8 mouse cellular contexts compared by ENCODE assay signal in the genomic region with DNA sequence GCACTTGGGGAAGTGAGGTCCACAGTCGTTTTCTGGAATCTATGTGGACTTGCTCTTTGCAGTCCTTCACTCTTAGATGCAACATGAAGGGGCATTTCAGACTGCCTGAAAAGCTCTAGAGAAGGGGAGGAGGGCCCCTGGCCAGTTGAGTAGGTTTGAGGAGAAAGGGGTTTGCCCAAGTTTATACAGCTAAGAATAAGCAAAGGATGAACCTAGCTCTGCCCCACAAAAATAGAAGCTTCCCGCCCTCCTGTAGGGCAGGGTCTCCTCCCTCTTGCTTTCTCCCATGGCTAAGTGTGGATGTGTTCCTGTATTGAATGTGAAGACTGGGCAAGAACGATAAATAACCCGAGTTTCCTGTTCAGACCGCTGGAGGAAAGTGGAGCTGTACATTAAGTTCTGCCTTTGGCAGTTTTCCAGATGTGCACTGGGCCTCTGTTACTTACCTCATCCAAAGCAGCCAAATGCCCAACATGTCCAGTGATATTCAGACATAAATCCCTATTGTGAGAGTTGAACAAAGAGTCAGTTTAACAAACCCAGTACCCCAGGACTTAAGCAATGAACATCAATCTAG. TPM values are rescaled to one million over a fixed set of nuclear protein-coding genes. Genes with fewer than 3 reads are reported as not detected.
DNase-seq lines count a peak whose midpoint lies in the region; ATAC-seq lines count a peak whose summit lies in the region.

No protein-coding gene starts in this region.

- peak; percentile 82 for DNase-seq in heart, adult 11 months
- DNase-seq in heart, postnatal 25 days (ENCODE audit: low spot score), result no peak
- DNase-seq in hindbrain, embryonic 11.5 days (ENCODE audit: low spot score), result no peak
- DNase-seq in liver, embryonic 11.5 days (ENCODE audit: low spot score), result peak; percentile 36
- DNase-seq in urinary bladder, adult 2 months (ENCODE audit: low spot score), result no peak
- no peak for DNase-seq in gastrocnemius, postnatal 36 days

- peak overlapping the region; percentile 75; the same call in 1 of the 2 replicates for H3K9ac ChIP-seq in embryonic facial prominence, embryonic 12.5 days
- peak overlapping the region; percentile 72; the same call in 1 of the 2 replicates for H3K9ac ChIP-seq in hindbrain, embryonic 11.5 days (ENCODE audit: low read depth, low read length)
- peak overlapping the region; percentile 39; the same call in 1 of the 2 replicates for H3K9ac ChIP-seq in liver, embryonic 11.5 days (ENCODE audit: low read depth, low read length)
- peak overlapping the region; percentile 67; the same call in 1 of the 2 replicates for H3K9ac ChIP-seq in stomach, embryonic 14.5 days (replicated peaks; ENCODE audit: low read depth, low read length)

- intact Hi-C loops in heart, postnatal 25 days (cut with DNase I), result loop anchor here (5.0 to 10.0 kb wide), 2 partner anchors 91 to 141 kb away; no protein-coding TSS in a partner anchor
- intact Hi-C loops in gastrocnemius, postnatal 36 days (cut with DNase I), result loop anchor here (10.0 kb wide), 2 partner anchors 51 to 141 kb away; no protein-coding TSS in a partner anchor

- peak overlapping the region; percentile 74 for H3K4me2 ChIP-seq in embryonic facial prominence, embryonic 12.5 days (replicated peaks)
- H3K4me2 ChIP-seq in hindbrain, embryonic 11.5 days (replicated peaks; ENCODE audit: low read depth, low read length), result peak overlapping the region; percentile 87
- peak overlapping the region; percentile 85 for H3K4me2 ChIP-seq in liver, embryonic 11.5 days
- peak overlapping the region; percentile 73 for H3K4me2 ChIP-seq in stomach, embryonic 14.5 days (replicated peaks; ENCODE audit: low read depth, low read length)

- 4% methylated on average over 5 of the region's 5 CpGs for WGBS in embryonic facial prominence, embryonic 12.5 days
- 19% methylated on average over 5 of the region's 5 CpGs for WGBS in hindbrain, embryonic 11.5 days
- 11% methylated on average over 5 of the region's 5 CpGs for WGBS in liver, embryonic 11.5 days
- WGBS in stomach, embryonic 14.5 days, result 10% methylated on average over 5 of the region's 5 CpGs

- H3K4me3 ChIP-seq in embryonic facial prominence, embryonic 12.5 days, result peak overlapping the region; percentile 69
- H3K4me3 ChIP-seq in hindbrain, embryonic 11.5 days (ENCODE audit: low read depth, low read length), result peak overlapping the region; percentile 66
- H3K4me3 ChIP-seq in liver, embryonic 11.5 days (ENCODE audit: low read depth, low read length), result peak overlapping the region; percentile 62
- peak overlapping the region; percentile 72 for H3K4me3 ChIP-seq in stomach, embryonic 14.5 days (ENCODE audit: low read depth, low read length)

- peaks cover 20% of the 10 kb centered on the region for H3K4me1 ChIP-seq in embryonic facial prominence, embryonic 12.5 days
- H3K4me1 ChIP-seq in hindbrain, embryonic 11.5 days (replicated peaks; ENCODE audit: control insufficient read depth, insufficient read depth, low read length), result no peaks in the 10 kb centered on the region
- no peaks in the 10 kb centered on the region for H3K4me1 ChIP-seq in liver, embryonic 11.5 days (replicated peaks; ENCODE audit: control insufficient read depth, insufficient read depth, low read length)
- peaks cover 7% of the 10 kb centered on the region; the same call in 1 of the 2 replicates for H3K4me1 ChIP-seq in stomach, embryonic 14.5 days (ENCODE audit: control insufficient read depth, insufficient read depth, low read length)

- H3K27ac ChIP-seq in embryonic facial prominence, embryonic 12.5 days, result peak overlapping the region; percentile 82
- H3K27ac ChIP-seq in hindbrain, embryonic 11.5 days (ENCODE audit: low read depth, low read length), result no peak overlapping the region
- peak overlapping the region; percentile 19; the same call in 1 of the 2 replicates for H3K27ac ChIP-seq in liver, embryonic 11.5 days (ENCODE audit: low read depth, low read length)
- H3K27ac ChIP-seq in stomach, embryonic 14.5 days (ENCODE audit: low read length), result peak overlapping the region; percentile 92

- no peaks in the 10 kb centered on the region for H3K36me3 ChIP-seq in embryonic facial prominence, embryonic 12.5 days
- H3K36me3 ChIP-seq in hindbrain, embryonic 11.5 days (ENCODE audit: control insufficient read depth, insufficient read depth, low read length), result no peaks in the 10 kb centered on the region
- no peaks in the 10 kb centered on the region for H3K36me3 ChIP-seq in liver, embryonic 11.5 days (ENCODE audit: control insufficient read depth, insufficient read depth, low read length)
- H3K36me3 ChIP-seq in stomach, embryonic 14.5 days (ENCODE audit: control insufficient read depth, insufficient read depth, low read length), result no peaks in the 10 kb centered on the region

- H3K9me3 ChIP-seq in embryonic facial prominence, embryonic 12.5 days, result peaks cover 5% of the 10 kb centered on the region; the same call in 1 of the 2 replicates
- H3K9me3 ChIP-seq in hindbrain, embryonic 11.5 days (ENCODE audit: control insufficient read depth, low read length), result no peaks in the 10 kb centered on the region
- H3K9me3 ChIP-seq in liver, embryonic 11.5 days (ENCODE audit: control insufficient read depth, low read length), result no peaks in the 10 kb centered on the region
- no peaks in the 10 kb centered on the region for H3K9me3 ChIP-seq in stomach, embryonic 14.5 days (ENCODE audit: control insufficient read depth, low read depth, low read length)

- peak; percentile 66 for ATAC-seq in embryonic facial prominence, embryonic 12.5 days (ENCODE audit: insufficient number of reproducible peaks, insufficient read depth, low FRiP score, low TSS enrichment)
- ATAC-seq in hindbrain, embryonic 11.5 days (ENCODE audit: low FRiP score), result peak; percentile 26
- peak; percentile 59 for ATAC-seq in liver, embryonic 11.5 days (replicated peaks; ENCODE audit: low FRiP score)
- ATAC-seq in stomach, embryonic 14.5 days (ENCODE audit: insufficient number of reproducible peaks, insufficient read depth, low FRiP score, low read depth), result peak; percentile 54; the same call in 1 of the 2 replicates

- H3K27me3 ChIP-seq in embryonic facial prominence, embryonic 12.5 days, result no peaks in the 10 kb centered on the region
- no peaks in the 10 kb centered on the region for H3K27me3 ChIP-seq in hindbrain, embryonic 11.5 days (ENCODE audit: control insufficient read depth, insufficient read depth, low read length)
- H3K27me3 ChIP-seq in liver, embryonic 11.5 days (replicated peaks; ENCODE audit: control insufficient read depth, insufficient read depth, low read length), result peaks cover 23% of the 10 kb centered on the region
- no peaks in the 10 kb centered on the region for H3K27me3 ChIP-seq in stomach, embryonic 14.5 days (ENCODE audit: control insufficient read depth, insufficient read depth, low read length)

RNA-seq across cellular contexts. Expression of a gene that starts 0.5 kb away (rescaled TPM):
- 1 to 10 TPM; 4.4 TPM for total RNA-seq in heart, postnatal 25 days (2021)
- polyA plus RNA-seq in embryonic facial prominence, embryonic 12.5 days (2016; fragmentation: Nextera tagmentation; extraction: Ambion mirVana), result 4.4 and 6.5 TPM in 2 replicates
- 1.8 and 2.8 TPM in 2 replicates for polyA plus RNA-seq in hindbrain, embryonic 11.5 days (2014; fragmentation: Nextera tagmentation; extraction: Ambion mirVana)
- polyA plus RNA-seq in liver, embryonic 11.5 days (2014; fragmentation: Nextera tagmentation; extraction: Ambion mirVana), result 2.8 and 2.9 TPM in 2 replicates
- 9.6 and 13.1 TPM in 2 replicates for polyA plus RNA-seq in stomach, embryonic 14.5 days (2014; fragmentation: Nextera tagmentation; extraction: Ambion mirVana)
- polyA plus RNA-seq in urinary bladder, adult 2 months (2012; rRNA removed), result 4.0 and 8.5 TPM in 2 replicates
- 1 to 10 TPM; 3.2 to 5.2 TPM for total RNA-seq in gastrocnemius, postnatal 36 days (2021)

Comparison
In these comparisons a context has a peak if more than half of its experiments do, and no peak if none do; other contexts are left out.
1. DNase-seq: peak in heart, adult 11 months (single experiment) and liver, embryonic 11.5 days (single experiment); none in heart, postnatal 25 days (single experiment), hindbrain, embryonic 11.5 days (single experiment), urinary bladder, adult 2 months (single experiment) and gastrocnemius, postnatal 36 days (0 of 2).
2. Peak in every context shown above with its lines, with median percentiles within 50 percentile points of each other: ATAC-seq, H3K4me2 ChIP-seq, H3K4me3 ChIP-seq and H3K9ac ChIP-seq.